Comparison of ENCODE assay signal across 25 mouse cellular contexts in genomic region chr14:78197483-78197882, GRCm38 (mm10).
A peak's percentile ranks its signal among the peaks of the same experiment; 100 is the strongest.
DNase-seq lines count a peak whose midpoint lies in the region; ATAC-seq and TF ChIP-seq lines count a peak whose summit lies in the region.
"Had no signal": no experiment of that assay in that cellular context is flagged by ENCODE, and none has a peak within 500 bp of the region (broad histone marks: within the 10 kb centered on the region; RNA-seq: fewer than 3 reads in every experiment).

No protein-coding gene starts in this region.

- no peak for TF ChIP-seq CTCF in brain, embryonic 14.5 days (IDR thresholded peaks at IDR 0.05; ENCODE audit: borderline replicate concordance, extremely low read depth, insufficient read depth, insufficient read length)

- H3K9ac ChIP-seq in midbrain, embryonic 16.5 days (ENCODE audit: low read depth, low read length): no peak overlapping the region
- H3K9ac ChIP-seq: embryonic facial prominence, embryonic 13.5 days; liver, embryonic 15.5 days; lung, embryonic 15.5 days had no signal

- no peak for ATAC-seq in frontal cortex, adult (ENCODE audit: low TSS enrichment)
- peak; percentile 80; the same call in 1 of the 2 replicates for ATAC-seq in midbrain, embryonic 16.5 days
- ATAC-seq: forebrain, embryonic 16.5 days; inflammation-experienced regulatory T-cells, adult 6 months; Patski had no signal

- TF ChIP-seq POLR2A in brain, embryonic 14.5 days (IDR thresholded peaks at IDR 0.05; ENCODE audit: borderline replicate concordance, extremely low read depth, insufficient read depth, insufficient read length, poor library complexity, severe bottlenecking): no peak

- H3K4me2 ChIP-seq in midbrain, embryonic 16.5 days (ENCODE audit: low read length): no peak overlapping the region
- H3K4me2 ChIP-seq: embryonic facial prominence, embryonic 13.5 days; liver, embryonic 15.5 days; lung, embryonic 15.5 days had no signal

- H3K36me3 ChIP-seq in midbrain, embryonic 16.5 days (ENCODE audit: control insufficient read depth, insufficient read depth, low read length): no peaks in the 10 kb centered on the region
- H3K36me3 ChIP-seq: embryonic facial prominence, embryonic 13.5 days; liver, embryonic 15.5 days; lung, embryonic 15.5 days had no signal

- H3K4me1 ChIP-seq in midbrain, embryonic 16.5 days (ENCODE audit: control insufficient read depth, insufficient read depth, low read length): peaks cover 11% of the 10 kb centered on the region
- H3K4me1 ChIP-seq: embryonic facial prominence, embryonic 13.5 days; liver, embryonic 15.5 days; lung, embryonic 15.5 days; megakaryocyte, embryonic 14.5 days had no signal

- peak overlapping the region; percentile 76 for H3K27ac ChIP-seq in midbrain, embryonic 16.5 days (ENCODE audit: low read length)
- H3K27ac ChIP-seq: embryonic facial prominence, embryonic 13.5 days; kidney, postnatal 0 days; liver, embryonic 15.5 days; lung, embryonic 15.5 days; stomach, postnatal 0 days had no signal

- H3K4me3 ChIP-seq in midbrain, embryonic 16.5 days (ENCODE audit: low read depth, low read length): no peak overlapping the region
- H3K4me3 ChIP-seq: embryonic facial prominence, embryonic 13.5 days; liver, embryonic 15.5 days; lung, embryonic 15.5 days; megakaryocyte, embryonic 14.5 days had no signal

- no peaks in the 10 kb centered on the region for H3K9me3 ChIP-seq in midbrain, embryonic 16.5 days (replicated peaks; ENCODE audit: control insufficient read depth, low read length, poor library complexity, severe bottlenecking)
- H3K9me3 ChIP-seq: embryonic facial prominence, embryonic 13.5 days; liver, embryonic 15.5 days; lung, embryonic 15.5 days had no signal

- DNase-seq in frontal cortex, adult 2 months (ENCODE audit: extremely low spot score in 1 of 2, low spot score in 1 of 2): peak; percentile 7 to 36
- peak; percentile 28 for DNase-seq in right cerebral cortex, adult 18-20 months
- DNase-seq in right cerebral cortex, postnatal 4 days: no peak
- DNase-seq in brain, embryonic 14.5 days (ENCODE audit: low read depth): peak; percentile 79
- DNase-seq in thymus, postnatal 14 days: no peak
- DNase-seq: cerebellum, adult 11-12 months; cerebellum, postnatal 10 days; gastrocnemius, postnatal 36 days; heart, postnatal 4 days; kidney, adult 18-20 months; layer of hippocampus, adult 9-11 months; left cerebral cortex, postnatal 4 days; liver; lung, postnatal 36 days had no signal

- H3K27me3 ChIP-seq in midbrain, embryonic 16.5 days (ENCODE audit: control insufficient read depth, insufficient read depth, low read depth, low read length): no peaks in the 10 kb centered on the region
- H3K27me3 ChIP-seq: embryonic facial prominence, embryonic 13.5 days; liver, embryonic 15.5 days; lung, embryonic 15.5 days; megakaryocyte, embryonic 14.5 days had no signal

- 69% methylated on average over 2 of the region's 2 CpGs for WGBS in midbrain, embryonic 16.5 days

Comparison
In these comparisons a context has a peak if more than half of its experiments do, and no peak if none do; other contexts are left out.
1. DNase-seq: peak in frontal cortex, adult 2 months (2 of 2), right cerebral cortex, adult 18-20 months (single experiment) and brain, embryonic 14.5 days (single experiment); none in right cerebral cortex, postnatal 4 days (single experiment) and thymus, postnatal 14 days (single experiment).